Mouse (Mus musculus): ENCODE results near the gene Olfr394. TPM values are rescaled to one million over a fixed set of nuclear protein-coding genes. Genes with fewer than 3 reads are reported as not detected.
"Not testable (repeated sequence)": the region's sequence is repeated elsewhere in the genome, so short reads cannot be mapped to it uniquely, and the experiment has no call there.

Olfr394 gene
- polyA plus RNA-seq (2015; fragmentation: Nextera tagmentation; extraction: Ambion mirVana) = not detected in 2 replicates

- no peaks in the 10 kb centered on the region for H3K4me1 ChIP-seq
- H3K27me3 ChIP-seq (replicated peaks) = no peaks in the 10 kb centered on the region
- H3K4me2 ChIP-seq = no peak within 1 kb of the TSS
- H3K36me3 ChIP-seq = no peaks in the 10 kb centered on the region
- 75% methylated on average over 1 of the region's 1 CpGs for WGBS
- no peak within 1 kb of the TSS for H3K9ac ChIP-seq
- no peak within 1 kb of the TSS for H3K27ac ChIP-seq
- no peak within 1 kb of the TSS for H3K4me3 ChIP-seq (replicated peaks)
- no peak for ATAC-seq (ENCODE audit: insufficient read depth, low FRiP score, low read depth)
- H3K9me3 ChIP-seq = no peaks in the 10 kb centered on the region
These were observed at the start of gene Olfr394 for GRCm38 (mm10) chr11:73890671-73891070. TSS of gene Olfr394 (minus strand) at chr11:73890771.

GRCm38 (mm10) chr11:73936377-73936776 lies 45.8 kb upstream of the Olfr394 start, which contains the start of gene Olfr23:
TSS of gene Olfr23 (plus strand) at chr11:73936677.
- ATAC-seq (ENCODE audit: insufficient read depth, low FRiP score, low read depth) = no peak
- Histone ChIP-seq H3K4me2 (no peak within 1 kb of the TSS), H3K4me1 (no peaks in the 10 kb centered on the region), H3K4me3 (replicated peaks) (no peak within 1 kb of the TSS), H3K36me3 (no peaks in the 10 kb centered on the region), H3K9me3 (no peaks in the 10 kb centered on the region), H3K27me3 (replicated peaks) (no peaks in the 10 kb centered on the region), H3K9ac (no peak within 1 kb of the TSS), H3K27ac (no peak within 1 kb of the TSS)

- H3K9ac ChIP-seq; H3K4me1 ChIP-seq; H3K27ac ChIP-seq; H3K36me3 ChIP-seq; H3K9me3 ChIP-seq; H3K27me3 ChIP-seq (replicated peaks); ATAC-seq (ENCODE audit: insufficient read depth, low FRiP score, low read depth); H3K4me3 ChIP-seq (replicated peaks); H3K4me2 ChIP-seq: not testable (repeated sequence)
- WGBS = 74% methylated on average over 4 of the region's 4 CpGs
These were observed 18.6 kb upstream of the Olfr394 start, which contains the start of gene Olfr395 for GRCm38 (mm10) chr11:73909199-73909598. TSS of gene Olfr395 (minus strand) at chr11:73909299.

- no peak within 1 kb of the TSS for H3K4me3 ChIP-seq (replicated peaks)
- no peaks in the 10 kb centered on the region for H3K27me3 ChIP-seq (replicated peaks)
- H3K9ac ChIP-seq = no peak within 1 kb of the TSS
- no peak for ATAC-seq (ENCODE audit: insufficient read depth, low FRiP score, low read depth)
- no peaks in the 10 kb centered on the region for H3K9me3 ChIP-seq
- no peaks in the 10 kb centered on the region for H3K4me1 ChIP-seq
- H3K4me2 ChIP-seq = no peak within 1 kb of the TSS
- no peaks in the 10 kb centered on the region for H3K36me3 ChIP-seq
- H3K27ac ChIP-seq = no peak within 1 kb of the TSS
These were observed 39.2 kb downstream of the Olfr394 start, which contains the start of gene Olfr393 for GRCm38 (mm10) chr11:73851354-73851753. TSS of gene Olfr393 (minus strand) at chr11:73851454.

Other genes with a start within 250 kb of the Olfr394 start
- gene Zfp735, start 202.0 kb downstream of the Olfr394 start, polyA plus RNA-seq (2015; fragmentation: Nextera tagmentation; extraction: Ambion mirVana) = not detected in 2 replicates
- not detected in 2 replicates for gene Olfr389, start 110.1 kb downstream of the Olfr394 start, polyA plus RNA-seq (2015; fragmentation: Nextera tagmentation; extraction: Ambion mirVana)
- gene Olfr390, start 107.8 kb downstream of the Olfr394 start, polyA plus RNA-seq (2015; fragmentation: Nextera tagmentation; extraction: Ambion mirVana) = not detected in 2 replicates
- not detected in 2 replicates for gene Olfr391-ps, start 87.7 kb downstream of the Olfr394 start, polyA plus RNA-seq (2015; fragmentation: Nextera tagmentation; extraction: Ambion mirVana)
- gene Olfr392, start 73.7 kb downstream of the Olfr394 start, polyA plus RNA-seq (2015; fragmentation: Nextera tagmentation; extraction: Ambion mirVana) = not detected in 2 replicates
- gene Olfr393, start 39.3 kb downstream of the Olfr394 start, polyA plus RNA-seq (2015; fragmentation: Nextera tagmentation; extraction: Ambion mirVana) = not detected in 2 replicates
- gene Olfr395, start 18.5 kb upstream of the Olfr394 start, polyA plus RNA-seq (2015; fragmentation: Nextera tagmentation; extraction: Ambion mirVana) = not detected in 2 replicates
- not detected in 2 replicates for gene Olfr23, start 45.9 kb upstream of the Olfr394 start, polyA plus RNA-seq (2015; fragmentation: Nextera tagmentation; extraction: Ambion mirVana)
- gene Olfr397, start 70.0 kb upstream of the Olfr394 start, polyA plus RNA-seq (2015; fragmentation: Nextera tagmentation; extraction: Ambion mirVana) = not detected in 2 replicates
- not detected in 2 replicates for gene Olfr398, start 99.6 kb upstream of the Olfr394 start, polyA plus RNA-seq (2015; fragmentation: Nextera tagmentation; extraction: Ambion mirVana)
- not detected in 2 replicates for gene Olfr139, start 165.8 kb upstream of the Olfr394 start, polyA plus RNA-seq (2015; fragmentation: Nextera tagmentation; extraction: Ambion mirVana)
- gene Olfr399, start 165.8 kb upstream of the Olfr394 start, polyA plus RNA-seq (2015; fragmentation: Nextera tagmentation; extraction: Ambion mirVana) = not detected in 2 replicates
- not detected in 2 replicates for gene Zfp616, start 179.2 kb upstream of the Olfr394 start, polyA plus RNA-seq (2015; fragmentation: Nextera tagmentation; extraction: Ambion mirVana)
- gene Olfr401, start 222.9 kb upstream of the Olfr394 start, polyA plus RNA-seq (2015; fragmentation: Nextera tagmentation; extraction: Ambion mirVana) = not detected in 2 replicates